Mouse (Mus musculus): Measurements from ENCODE around the gene Ints4.
"Not testable (repeated sequence)": the region's sequence is repeated elsewhere in the genome, so short reads cannot be mapped to it uniquely, and the experiment has no call there.

The Ints4 gene

DNA sequence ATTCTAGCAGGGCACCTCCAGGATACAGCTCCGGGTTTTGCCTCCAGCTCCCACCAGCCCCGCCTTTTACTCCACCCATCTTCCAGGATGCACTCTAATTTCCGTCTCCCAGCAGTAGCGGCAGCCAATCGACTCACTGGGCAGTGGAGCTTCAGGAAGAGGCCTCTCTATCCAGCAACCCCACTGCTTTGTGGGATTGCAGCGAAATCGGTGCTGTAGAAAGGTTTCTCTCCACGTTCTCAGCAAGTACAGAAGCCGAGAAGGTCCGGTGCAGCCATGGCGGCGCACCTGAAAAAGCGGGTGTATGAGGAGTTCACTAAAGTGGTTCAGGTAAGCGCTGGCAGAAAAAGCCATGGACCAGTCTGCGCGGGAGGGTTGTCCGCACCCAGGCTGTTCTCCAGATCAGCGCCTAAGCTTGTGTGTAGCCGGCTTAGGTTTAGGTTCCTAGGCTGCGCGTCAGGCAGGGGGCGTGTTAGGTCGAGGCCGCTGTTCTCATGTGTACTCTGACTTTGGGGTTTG, at the start of gene Ints4:
Gene Ints4, plus strand, starts transcription at position 136 of the 519 bp plus-strand sequence.
- peak; percentile 100 for DNase-seq (ENCODE audit: low read depth, low spot score)

DNA sequence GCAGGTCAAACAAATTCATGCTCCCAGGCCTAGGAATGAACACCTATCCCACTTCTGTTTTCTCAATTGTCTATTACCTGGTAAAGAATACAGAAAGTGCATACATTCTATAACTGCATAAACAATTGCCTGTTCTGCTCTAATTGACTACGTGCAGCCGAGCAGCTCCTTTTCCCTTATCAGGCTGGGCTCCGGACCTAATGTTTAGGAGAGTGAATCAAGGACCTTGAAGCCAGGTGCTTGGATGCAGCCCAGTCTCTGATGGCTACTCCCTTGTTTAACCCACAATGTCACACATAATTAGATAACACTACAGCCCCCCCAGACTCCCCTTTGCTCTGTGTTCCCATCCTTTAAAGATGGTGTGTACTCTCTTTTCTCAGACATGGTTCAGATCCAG, 47.2 kb upstream of the Ints4 start:
- DNase-seq (ENCODE audit: low read depth, low spot score): not testable (repeated sequence)

DNA sequence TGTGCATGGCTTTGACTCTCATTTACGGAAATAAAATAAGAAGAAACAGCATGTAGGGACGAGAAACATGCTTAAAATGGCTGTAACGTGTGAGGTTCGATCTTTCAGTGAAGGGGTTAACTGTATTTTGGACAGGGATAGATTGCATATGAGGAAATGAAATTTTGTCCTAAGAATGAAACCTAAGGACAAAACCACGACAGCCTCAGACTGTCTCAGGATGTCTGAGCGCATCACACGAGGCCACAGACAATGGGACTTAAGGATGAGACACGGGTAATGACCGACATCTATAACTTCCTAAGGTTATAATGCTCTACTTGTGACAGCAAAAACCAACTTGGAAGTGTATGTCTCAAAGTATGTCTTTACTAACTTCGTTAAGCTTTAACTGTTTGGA, 46.2 kb upstream of the Ints4 start:
- no peak for DNase-seq (ENCODE audit: low read depth, low spot score)

DNA sequence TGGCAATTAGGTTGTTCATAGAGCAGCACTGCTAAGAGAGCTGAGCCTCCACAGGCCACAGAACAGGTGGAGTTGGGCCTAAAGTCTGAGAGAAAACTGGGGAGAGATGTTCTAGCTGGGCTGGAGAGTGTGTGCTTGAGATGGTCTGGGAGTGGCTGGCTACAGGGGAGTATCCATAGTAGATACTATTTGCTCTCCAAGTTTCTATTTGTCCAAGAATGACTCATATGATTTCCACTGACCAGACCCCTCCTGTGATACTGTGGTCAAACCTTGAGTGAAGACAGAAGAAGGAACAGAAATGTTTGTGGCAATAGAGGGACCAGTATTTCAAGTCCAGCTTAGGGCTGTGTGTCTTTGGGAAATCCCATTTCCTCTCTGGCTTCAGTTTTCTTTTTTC, 41.8 kb upstream of the Ints4 start:
- no peak for DNase-seq (ENCODE audit: low read depth, low spot score)

DNA sequence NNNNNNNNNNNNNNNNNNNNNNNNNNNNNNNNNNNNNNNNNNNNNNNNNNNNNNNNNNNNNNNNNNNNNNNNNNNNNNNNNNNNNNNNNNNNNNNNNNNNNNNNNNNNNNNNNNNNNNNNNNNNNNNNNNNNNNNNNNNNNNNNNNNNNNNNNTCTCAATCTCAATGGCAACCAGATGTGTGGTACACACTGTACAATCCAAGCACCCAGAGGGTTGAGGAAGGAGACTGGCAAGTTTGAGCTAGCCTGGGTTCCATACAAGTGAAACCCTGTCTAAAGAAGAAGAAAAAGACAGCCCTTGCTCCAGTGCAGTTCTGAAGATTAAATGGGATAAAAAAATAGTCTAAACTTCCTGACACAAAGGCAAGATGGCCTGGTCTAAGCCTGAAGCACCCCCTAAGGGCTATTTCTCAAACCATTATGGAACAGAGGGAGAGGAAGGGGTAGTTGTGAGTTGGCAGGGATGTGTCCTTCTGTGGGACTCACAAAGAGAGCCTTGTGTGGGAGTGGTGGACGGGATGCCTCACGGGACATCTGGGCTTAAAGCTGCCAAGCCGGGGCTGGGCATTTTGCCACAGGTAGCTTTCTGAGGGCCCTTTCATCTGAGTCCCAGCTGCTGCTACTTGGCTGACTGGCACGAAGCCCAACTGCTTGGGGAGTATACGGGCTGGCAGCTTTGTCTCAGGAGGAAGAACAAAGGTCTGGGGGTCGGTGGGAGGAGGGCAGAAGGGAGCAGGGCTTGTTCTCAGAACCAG, 34.4 kb upstream of the Ints4 start:
- peak; percentile 98 for DNase-seq (ENCODE audit: low read depth, low spot score)

DNA sequence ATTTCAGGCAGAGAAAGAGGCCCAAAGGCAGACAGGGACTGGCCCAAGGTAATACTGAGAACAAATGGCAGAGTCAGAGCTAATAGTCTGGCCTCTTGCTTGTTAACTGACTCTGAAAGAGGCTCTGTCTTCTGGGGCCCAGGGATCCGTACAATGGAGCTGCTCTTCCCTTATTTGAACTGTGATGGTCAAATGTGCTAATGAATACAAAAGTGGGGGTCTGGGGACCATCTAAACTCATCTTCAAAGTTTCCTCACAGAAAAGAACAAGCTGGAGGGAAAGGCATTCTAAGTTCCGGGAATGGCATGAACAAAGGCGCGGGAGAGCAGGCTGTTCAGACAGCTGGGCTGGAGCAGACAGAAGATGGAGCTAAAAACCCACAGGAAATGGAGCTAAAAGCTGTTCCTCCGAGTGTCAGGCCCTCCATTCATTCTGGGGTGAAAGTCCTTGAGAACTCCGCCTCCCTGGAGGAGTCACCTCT, 33.7 kb upstream of the Ints4 start:
- DNase-seq (ENCODE audit: low read depth, low spot score): peak; percentile 78

DNA sequence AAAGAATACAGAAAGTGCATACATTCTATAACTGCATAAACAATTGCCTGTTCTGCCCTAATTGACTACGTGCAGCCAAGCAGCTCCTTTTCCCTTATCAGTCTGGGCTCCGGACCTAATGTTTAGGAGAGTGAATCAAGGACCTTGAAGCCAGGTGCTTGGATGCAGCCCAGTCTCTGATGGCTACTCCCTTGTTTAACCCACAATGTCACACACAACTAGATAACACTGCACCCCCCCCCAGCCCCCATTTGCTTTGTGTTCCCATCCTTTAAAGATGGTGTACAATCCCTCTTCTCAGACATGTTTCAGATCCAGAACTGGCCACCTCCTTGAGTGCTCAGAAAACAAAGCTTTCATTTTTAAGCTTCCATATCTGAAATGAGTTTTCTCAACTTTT, 29.7 kb upstream of the Ints4 start, which contains the start of gene Kctd14:
Gene Kctd14, plus strand, starts transcription at position 301 of the 400 bp plus-strand sequence.
- not testable (repeated sequence) for DNase-seq (ENCODE audit: low read depth, low spot score)

DNA sequence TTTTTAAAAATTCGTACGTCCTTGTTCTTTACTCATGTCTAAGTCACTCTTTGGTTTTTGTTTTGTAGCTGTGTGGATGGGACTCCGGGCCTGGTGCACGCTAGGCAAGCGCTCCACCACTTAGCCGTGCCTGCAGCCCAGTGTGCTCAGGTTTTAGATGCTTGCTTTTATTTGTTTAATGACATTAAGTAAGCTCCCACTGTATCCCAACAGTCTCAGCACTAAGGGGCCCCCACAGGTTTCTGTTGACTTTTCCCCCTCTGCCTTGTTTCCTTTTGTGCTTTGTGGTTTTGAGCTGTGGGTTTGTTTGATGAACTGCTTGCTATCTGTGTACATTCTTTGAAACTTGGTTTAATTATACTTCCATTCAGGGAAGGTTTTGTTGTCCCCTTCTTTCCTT, 28.6 kb upstream of the Ints4 start:
- DNase-seq (ENCODE audit: low read depth, low spot score): no peak

DNA sequence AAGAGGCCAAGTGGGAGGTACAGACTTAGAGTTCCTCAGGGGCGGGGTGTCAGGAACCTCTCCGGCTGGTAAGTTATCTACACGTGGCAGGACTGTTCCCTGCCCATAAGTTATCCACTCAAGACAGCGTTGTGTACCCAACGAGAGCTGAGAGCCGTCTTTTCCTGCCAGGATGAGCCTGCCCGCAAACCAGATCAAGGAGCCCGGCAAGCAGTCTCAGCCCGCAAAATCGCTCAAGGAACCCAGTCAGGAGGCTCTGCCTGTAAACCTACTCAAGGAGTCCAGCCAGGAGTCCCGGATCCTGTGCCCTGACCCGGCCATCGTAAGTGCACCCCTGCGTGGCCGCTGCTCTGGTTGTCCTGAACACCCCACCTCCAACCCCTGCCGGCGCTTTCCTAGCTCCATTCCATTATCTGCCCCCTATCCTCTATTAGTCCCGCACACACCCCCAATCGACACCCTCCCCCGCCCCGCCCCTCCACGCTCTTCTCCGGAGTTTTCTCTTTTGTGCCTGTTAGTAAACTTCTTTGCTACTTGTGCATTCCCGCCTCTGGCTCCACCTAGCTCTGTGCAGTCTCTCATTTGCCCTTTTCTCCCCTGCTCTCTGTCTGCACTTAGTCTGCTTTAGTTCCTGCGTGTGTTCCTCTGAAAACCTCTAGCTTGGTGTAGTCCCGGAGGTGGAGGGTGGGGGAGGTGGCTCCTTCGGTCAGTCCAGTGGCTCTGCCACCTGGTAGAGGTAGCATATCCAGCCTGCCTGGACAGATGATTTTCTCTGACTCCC, 27.4 kb upstream of the Ints4 start:
- no peak for DNase-seq (ENCODE audit: low read depth, low spot score)

DNA sequence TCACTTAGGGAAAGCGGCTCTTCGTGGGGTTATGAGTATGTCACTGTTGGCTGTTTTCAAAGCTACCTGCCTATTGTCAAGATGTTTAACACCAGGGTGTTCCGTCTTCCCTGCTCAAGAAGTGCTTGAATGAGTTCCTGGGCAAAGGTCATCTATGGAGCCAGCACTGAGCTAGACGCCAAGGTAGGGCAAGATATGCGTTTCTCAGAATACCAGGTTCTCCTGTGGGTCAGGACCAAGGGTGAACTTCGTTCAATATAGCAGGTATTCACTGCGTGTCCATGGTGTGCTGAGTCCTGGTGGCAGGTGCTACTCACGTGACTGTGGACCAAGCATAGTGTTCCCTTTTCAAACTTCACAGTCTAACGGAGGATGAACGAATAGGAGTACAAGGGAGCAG, 26.0 kb upstream of the Ints4 start:
- no peak for DNase-seq (ENCODE audit: low read depth, low spot score)

DNA sequence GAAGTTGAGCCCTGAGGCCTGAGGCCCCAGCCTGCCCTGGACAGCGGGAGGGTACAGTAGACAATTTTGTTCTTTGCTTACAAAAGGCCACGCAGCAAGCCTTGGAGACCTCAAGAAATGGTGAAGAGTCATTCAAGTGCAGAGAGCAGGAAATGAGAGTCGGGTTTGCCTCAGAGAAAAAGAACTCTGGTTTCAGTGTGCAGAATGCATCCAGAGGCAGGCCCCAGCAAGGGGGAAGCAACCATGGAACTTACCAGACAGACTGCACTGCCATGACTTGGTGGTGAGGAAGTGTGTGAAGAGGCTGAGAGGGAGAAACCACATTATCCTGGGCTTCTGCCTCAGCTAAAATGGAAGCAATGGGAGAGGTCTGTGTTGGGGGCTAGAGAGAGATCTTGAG, 25.2 kb upstream of the Ints4 start:
- no peak for DNase-seq (ENCODE audit: low read depth, low spot score)

DNA sequence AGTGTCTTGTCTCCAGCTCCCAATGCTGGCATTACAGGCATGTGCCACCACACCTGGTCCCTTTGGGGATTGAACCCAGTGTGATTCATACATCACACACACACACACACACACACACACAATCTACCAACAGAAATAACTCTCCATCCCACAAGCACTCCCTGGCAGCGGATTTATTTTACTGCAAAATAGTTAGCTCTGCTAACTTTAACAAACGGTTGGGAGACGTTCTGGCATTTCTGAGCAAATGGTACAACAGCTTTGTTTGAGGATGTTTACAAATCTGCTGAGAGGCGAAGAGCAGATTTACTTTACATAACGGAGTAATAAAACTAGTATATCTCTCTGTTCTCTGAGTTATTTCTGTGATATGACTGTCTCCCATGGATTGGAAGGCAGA, 7.8 kb upstream of the Ints4 start:
- peak; percentile 74 for DNase-seq (ENCODE audit: low read depth, low spot score)

DNA sequence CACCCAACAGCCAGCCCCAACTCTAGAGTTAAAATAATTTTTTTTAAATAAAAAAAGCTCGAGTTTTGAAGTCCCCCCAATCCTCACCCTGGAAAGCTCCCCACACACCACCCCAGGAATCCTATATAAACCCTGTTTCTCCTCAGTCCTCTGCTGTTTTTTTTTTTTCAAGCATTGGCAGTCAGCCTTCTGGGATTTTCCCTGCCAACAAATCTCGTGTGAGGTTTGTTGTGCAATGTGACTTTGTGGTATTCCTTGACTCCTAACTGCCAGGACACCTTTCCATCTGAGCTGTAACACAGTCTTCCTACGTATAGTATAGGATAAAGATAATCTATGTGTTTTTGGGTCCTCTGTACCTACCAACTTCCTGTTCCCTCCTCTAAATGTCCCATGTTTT, 1.4 kb upstream of the Ints4 start:
- DNase-seq (ENCODE audit: low read depth, low spot score): no peak

DNA sequence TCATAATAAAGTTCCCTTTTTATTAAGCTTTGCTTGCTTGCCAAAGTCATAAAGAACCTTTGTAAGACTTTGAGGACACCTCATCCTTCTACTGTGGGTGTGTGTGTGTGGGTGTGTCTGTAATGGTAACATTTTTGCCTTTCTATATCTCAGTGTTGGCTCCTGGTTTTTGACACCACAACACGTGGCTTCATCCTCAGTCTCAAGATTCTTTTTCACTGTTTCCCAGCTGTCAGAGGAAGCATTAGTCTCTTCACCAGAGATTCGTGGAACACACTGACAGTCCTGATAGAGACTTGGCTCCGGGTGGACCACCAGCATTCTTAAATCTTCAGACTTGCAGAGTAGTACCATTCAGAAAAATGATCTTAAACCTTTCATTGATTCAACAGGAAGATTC, 466 bp upstream of the Ints4 start:
- DNase-seq (ENCODE audit: low read depth, low spot score): no peak

DNA sequence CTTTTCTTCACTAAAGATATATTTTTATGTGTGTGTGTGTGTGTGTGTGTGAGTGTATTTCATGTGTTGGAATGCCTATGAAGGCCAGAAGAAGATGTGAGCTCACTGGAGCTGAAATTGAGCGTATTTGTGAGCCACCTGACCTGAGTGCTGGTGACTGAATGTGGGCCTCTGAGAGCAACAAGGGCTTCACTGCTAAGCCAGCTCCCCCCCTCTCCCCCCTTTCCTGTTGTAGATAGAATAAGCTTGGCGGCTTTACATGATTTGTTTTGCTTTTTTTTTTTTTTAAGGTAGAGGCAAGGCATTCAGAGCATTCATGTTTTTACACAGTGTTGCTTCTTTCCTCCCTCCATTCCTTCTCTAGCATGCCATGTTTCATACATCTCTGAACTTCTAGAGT, 2.6 kb downstream of the Ints4 start:
- DNase-seq (ENCODE audit: low read depth, low spot score): peak; percentile 37

DNA sequence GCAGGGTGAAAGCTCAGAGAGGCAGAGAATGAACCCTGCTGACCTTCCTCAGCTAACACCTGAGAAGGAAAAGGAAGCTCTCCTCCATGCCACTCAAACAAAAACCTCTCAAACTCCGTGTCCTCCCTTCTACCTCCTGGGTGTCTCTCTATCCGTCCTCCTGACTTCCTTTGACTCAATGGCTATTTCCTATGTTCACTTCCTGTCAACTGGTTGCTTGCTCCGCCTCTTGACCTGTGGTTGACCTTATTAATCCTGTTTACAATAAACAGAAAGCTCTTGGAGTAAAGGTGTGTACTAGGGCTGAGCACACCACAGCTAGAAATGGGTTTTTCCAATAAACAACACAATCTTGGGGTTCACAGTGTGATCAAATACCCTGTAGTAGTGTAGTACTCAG, 10.4 kb downstream of the Ints4 start:
- DNase-seq (ENCODE audit: low read depth, low spot score): no peak

DNA sequence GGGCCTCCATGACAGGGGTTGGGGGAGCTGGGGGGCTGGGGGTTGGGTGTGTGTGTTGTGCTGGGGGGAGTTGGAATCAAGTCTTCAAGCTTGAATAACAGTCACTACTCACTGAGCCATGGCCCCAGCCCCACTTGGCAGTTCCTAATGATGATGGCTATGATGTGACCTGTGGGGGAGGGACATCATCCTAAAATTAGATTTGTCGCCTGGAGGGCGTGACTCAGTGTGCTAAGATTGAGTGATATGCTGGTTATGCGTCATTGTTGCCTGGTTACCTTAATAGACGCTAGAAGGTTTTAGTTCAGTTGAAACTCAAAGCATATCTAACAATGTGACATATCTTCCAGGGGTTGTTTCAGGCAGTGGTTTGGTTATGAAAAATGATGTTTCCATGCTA, 11.7 kb downstream of the Ints4 start:
- DNase-seq (ENCODE audit: low read depth, low spot score): peak; percentile 47

DNA sequence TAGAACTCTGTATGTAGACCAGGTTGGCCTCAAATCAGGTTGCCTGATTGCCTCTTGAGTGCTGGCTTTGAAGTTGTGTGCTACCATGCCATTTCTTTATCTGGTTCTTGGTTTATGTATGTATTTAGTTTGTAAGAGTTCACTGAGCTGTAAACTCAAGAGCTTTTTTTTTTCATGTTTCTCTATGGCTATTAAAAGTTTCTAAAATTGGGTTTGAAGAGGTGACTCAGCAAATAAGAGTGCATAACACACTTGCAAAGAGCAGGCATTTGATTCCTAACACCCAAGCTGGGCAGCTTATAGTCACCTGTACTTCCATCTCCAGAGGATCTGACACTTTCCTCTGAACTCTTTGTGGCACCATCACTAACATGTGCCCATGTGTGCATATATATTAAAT, 14.3 kb downstream of the Ints4 start:
- no peak for DNase-seq (ENCODE audit: low read depth, low spot score)

DNA sequence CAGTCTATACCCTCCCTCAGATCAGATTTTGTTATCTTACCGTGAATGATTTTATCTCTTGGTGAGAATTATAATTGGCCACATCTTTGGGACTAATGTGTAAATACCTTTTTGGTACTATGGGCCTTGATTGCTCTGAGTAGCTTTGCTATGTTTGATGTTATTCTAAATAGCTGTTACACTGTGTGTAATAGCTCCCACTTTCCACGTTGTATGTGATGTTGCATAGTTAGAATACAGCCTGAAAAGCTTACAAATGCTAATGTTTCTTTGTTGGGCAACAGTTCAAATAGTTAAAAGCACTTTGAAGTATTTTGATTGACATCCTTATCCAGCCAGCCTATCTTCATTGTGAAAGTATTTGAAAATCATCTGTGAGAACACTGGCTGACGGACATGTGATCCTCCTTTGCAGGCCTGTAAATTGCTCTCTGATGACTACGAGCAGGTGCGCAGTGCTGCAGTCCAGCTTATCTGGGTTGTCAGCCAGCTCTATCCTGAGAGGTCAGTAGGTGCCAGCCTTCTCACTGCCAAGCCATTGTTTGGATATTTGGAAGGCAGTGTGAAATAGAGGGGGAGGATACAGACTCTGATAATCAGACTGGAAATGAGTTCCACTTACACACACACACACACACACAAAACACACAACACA, 19.9 kb downstream of the Ints4 start:
- DNase-seq (ENCODE audit: low read depth, low spot score): peak; percentile 94

DNA sequence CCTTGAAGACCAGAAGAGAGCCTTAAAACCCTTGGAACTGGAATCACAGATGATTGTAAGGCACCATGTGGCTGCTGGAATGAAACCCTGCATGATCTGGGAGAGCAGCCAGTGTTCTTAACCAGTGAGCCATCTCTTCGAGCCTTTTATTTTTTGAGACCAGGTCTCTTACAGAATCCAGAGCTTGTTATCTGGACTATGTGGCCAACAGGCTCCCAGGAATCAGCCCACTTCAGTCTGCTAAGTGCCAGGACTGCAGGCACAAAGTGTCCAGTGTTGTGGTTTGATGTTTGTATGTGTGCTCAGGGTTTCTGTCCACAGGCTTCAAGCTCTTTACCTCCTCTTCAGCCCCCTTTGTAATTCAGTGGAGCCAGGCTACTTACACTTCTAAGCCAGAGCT, 34.0 kb downstream of the Ints4 start:
- peak; percentile 77 for DNase-seq (ENCODE audit: low read depth, low spot score)

DNA sequence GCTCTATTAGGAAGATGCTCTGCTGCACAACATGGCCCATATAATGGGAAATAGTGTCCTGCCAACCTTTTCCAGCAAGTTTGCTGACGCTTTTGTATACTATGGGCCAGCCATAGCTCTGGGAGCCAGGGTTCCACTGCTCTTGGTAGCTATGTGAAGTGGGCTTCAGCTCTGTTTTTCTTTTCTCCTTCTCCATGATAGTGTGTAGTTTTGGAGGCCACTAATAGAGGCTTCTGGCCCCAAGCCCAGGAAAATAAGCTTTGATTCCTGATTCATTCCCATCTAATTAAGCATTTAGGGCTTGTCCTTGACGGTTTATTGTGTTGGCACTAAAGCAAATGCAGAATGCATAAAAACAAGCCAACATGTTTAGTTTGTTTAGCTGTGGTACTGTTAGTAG, 39.2 kb downstream of the Ints4 start:
- DNase-seq (ENCODE audit: low read depth, low spot score): peak; percentile 10

DNA sequence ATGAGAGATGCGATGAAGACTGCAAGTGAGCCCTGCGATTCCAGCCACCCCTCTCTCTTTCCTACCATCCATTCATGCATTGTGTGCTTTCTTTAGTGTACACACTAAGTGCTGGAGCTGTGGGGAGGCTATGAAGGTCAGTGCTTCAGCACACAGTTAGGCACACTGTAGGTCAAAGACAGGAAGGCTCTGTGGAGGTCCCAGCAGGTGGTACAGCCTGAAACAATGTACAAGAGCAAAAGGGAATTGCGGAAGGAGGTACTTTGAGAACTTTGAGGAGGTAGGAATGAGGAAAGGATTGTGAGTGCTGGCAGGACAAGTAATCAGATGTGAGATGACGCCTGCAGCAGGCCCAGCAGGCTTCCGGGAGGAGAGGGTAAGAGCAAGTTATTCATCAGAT, 54.8 kb downstream of the Ints4 start:
- DNase-seq (ENCODE audit: low read depth, low spot score): no peak
